Mouse (Mus musculus): ENCODE measurements at regions not wholly inside any gene's neighbourhood (a gene's known extent, or its start where the extent isn't known, plus 50 kb on each side); places are given as distances from the start of the nearest gene placed in this dataset.
A peak's percentile ranks its signal among the peaks of the same experiment; 100 is the strongest.

DNA sequence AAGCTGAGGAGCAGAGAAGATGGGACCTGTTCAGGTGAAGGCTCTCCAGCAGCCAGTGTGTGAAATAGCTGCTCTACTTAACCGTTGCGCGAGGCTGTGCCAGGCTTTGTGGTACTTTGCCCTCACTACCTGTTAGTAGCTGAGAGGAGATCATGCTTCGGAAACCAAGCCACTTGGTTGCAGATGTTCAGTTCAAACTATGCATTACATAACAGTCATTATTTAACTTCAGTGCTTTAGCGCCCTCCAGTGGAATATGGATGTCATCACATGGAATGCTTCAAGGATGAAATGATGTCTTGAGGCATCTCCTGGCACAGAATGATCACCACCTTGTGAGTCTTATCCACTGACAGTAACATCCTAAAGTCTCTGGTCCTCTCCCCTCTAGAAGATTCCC lies 56.5 kb upstream of the Pax1 start:
- TF ChIP-seq POLR2A (IDR thresholded peaks at IDR 0.05; ENCODE audit: borderline replicate concordance, insufficient read depth, low read length) (no peak), CTCF (IDR thresholded peaks at IDR 0.05; ENCODE audit: borderline replicate concordance, insufficient read depth, low read depth, low read length) (peak; percentile 51; the same call in 1 of the 2 replicates)
